Mouse (Mus musculus): ENCODE measurements around the gene U2af1l4.

U2af1l4 gene

GRCm38 (mm10) chr7:30563117-30563905 lies at the start of gene U2af1l4, which contains the start of the genes Gm49396 and Psenen:
TSS of gene U2af1l4 (plus strand) at chr7:30563301.
TSS of gene Gm49396 (plus strand) at chr7:30563344.
TSS of gene Psenen (minus strand) at chr7:30563627.
- in situ Hi-C loops (cut with MboI; ENCODE audit: unreplicated experiment in 2 of 2): no loop called here

GRCm38 (mm10) chr7:30515003-30515760 lies 47.9 kb upstream of the U2af1l4 start:
- in situ Hi-C loops (cut with MboI; ENCODE audit: unreplicated experiment in 2 of 2): no loop called here

- in situ Hi-C loops (cut with MboI; ENCODE audit: unreplicated experiment in 2 of 2): no loop called here
Observed at GRCm38 (mm10) chr7:30518325-30518724, 44.8 kb upstream of the U2af1l4 start.

- in situ Hi-C loops (cut with MboI; ENCODE audit: unreplicated experiment in 2 of 2): no loop called here
Observed at GRCm38 (mm10) chr7:30520396-30520795, 42.7 kb upstream of the U2af1l4 start.

- in situ Hi-C loops (cut with MboI; ENCODE audit: unreplicated experiment in 2 of 2): no loop called here
Observed at GRCm38 (mm10) chr7:30520856-30521255, 42.2 kb upstream of the U2af1l4 start.

- in situ Hi-C loops (cut with MboI; ENCODE audit: unreplicated experiment in 2 of 2): no loop called here
Observed at GRCm38 (mm10) chr7:30522871-30523270, 40.2 kb upstream of the U2af1l4 start.

GRCm38 (mm10) chr7:30524487-30524886 lies 38.6 kb upstream of the U2af1l4 start:
- in situ Hi-C loops (cut with MboI; ENCODE audit: unreplicated experiment in 2 of 2): no loop called here

- in situ Hi-C loops (cut with MboI; ENCODE audit: unreplicated experiment in 2 of 2): no loop called here
Observed at GRCm38 (mm10) chr7:30525954-30526353, 37.1 kb upstream of the U2af1l4 start.

GRCm38 (mm10) chr7:30526399-30526798 lies 36.7 kb upstream of the U2af1l4 start:
- in situ Hi-C loops (cut with MboI; ENCODE audit: unreplicated experiment in 2 of 2): no loop called here

GRCm38 (mm10) chr7:30526981-30527380 lies 36.1 kb upstream of the U2af1l4 start:
- in situ Hi-C loops (cut with MboI; ENCODE audit: unreplicated experiment in 2 of 2): no loop called here

GRCm38 (mm10) chr7:30531291-30531815 lies 31.7 kb upstream of the U2af1l4 start:
- in situ Hi-C loops (cut with MboI; ENCODE audit: unreplicated experiment in 2 of 2): no loop called here

GRCm38 (mm10) chr7:30532931-30533330 lies 30.2 kb upstream of the U2af1l4 start:
- in situ Hi-C loops (cut with MboI; ENCODE audit: unreplicated experiment in 2 of 2): no loop called here

GRCm38 (mm10) chr7:30533941-30534632 lies 29.0 kb upstream of the U2af1l4 start:
- in situ Hi-C loops (cut with MboI; ENCODE audit: unreplicated experiment in 2 of 2): no loop called here

- in situ Hi-C loops (cut with MboI; ENCODE audit: unreplicated experiment in 2 of 2): no loop called here
Observed at GRCm38 (mm10) chr7:30534633-30535577, 28.2 kb upstream of the U2af1l4 start, which contains the start of gene Arhgap33. TSS of gene Arhgap33 (minus strand) at chr7:30535060.

- in situ Hi-C loops (cut with MboI; ENCODE audit: unreplicated experiment in 2 of 2): no loop called here
Observed at GRCm38 (mm10) chr7:30540572-30540971, 22.5 kb upstream of the U2af1l4 start.

- in situ Hi-C loops (cut with MboI; ENCODE audit: unreplicated experiment in 2 of 2): no loop called here
Observed at GRCm38 (mm10) chr7:30544327-30544726, 18.8 kb upstream of the U2af1l4 start.

GRCm38 (mm10) chr7:30549880-30550279 lies 13.2 kb upstream of the U2af1l4 start:
- in situ Hi-C loops (cut with MboI; ENCODE audit: unreplicated experiment in 2 of 2): loop anchor here in 1 of 2 experiments (5.0 kb wide), 1 partner anchor 58 kb away; the partner anchor contains the start of gene Prodh2

GRCm38 (mm10) chr7:30550603-30551002 lies 12.5 kb upstream of the U2af1l4 start:
- in situ Hi-C loops (cut with MboI; ENCODE audit: unreplicated experiment in 2 of 2): no loop called here

- in situ Hi-C loops (cut with MboI; ENCODE audit: unreplicated experiment in 2 of 2): no loop called here
Observed at GRCm38 (mm10) chr7:30551445-30552101, 11.5 kb upstream of the U2af1l4 start.
